Mouse (Mus musculus) bone marrow macrophage, adult 2 months (primary cell): Measurements from ENCODE around the gene Dok3. TPM values are rescaled to one million over a fixed set of nuclear protein-coding genes. Genes with fewer than 3 reads are reported as not detected.
"Not testable (repeated sequence)": the region's sequence is repeated elsewhere in the genome, so short reads cannot be mapped to it uniquely, and the experiment has no call there.

Experiments used
- H3K27ac ChIP-seq: 2 replicates; pipeline ENCODE4 v1.5.1; 2012; ENCODE audit warnings: low read depth, low read length; ENCODE audit not compliant: insufficient read depth
- H3K4me1 ChIP-seq: 2 replicates; pipeline ENCODE4 v1.6.1; 2012; ENCODE audit warnings: low read length; ENCODE audit not compliant: control insufficient read depth, insufficient read depth
- H3K4me3 ChIP-seq: 2 replicates; pipeline ENCODE4 v1.5.1; 2012; ENCODE audit warnings: mild to moderate bottlenecking, low read length, moderate library complexity; ENCODE audit not compliant: insufficient read depth
- CTCF ChIP-seq: IDR thresholded peaks from 2 replicates; pipeline ENCODE4 v1.5.1; 2012; ENCODE audit warnings: low read depth, mild to moderate bottlenecking, low read length, moderate library complexity
- POLR2A ChIP-seq: IDR thresholded peaks from 2 replicates; pipeline ENCODE4 v1.6.1; 2012; ENCODE audit warnings: mild to moderate bottlenecking, low read depth, low read length, borderline replicate concordance
- polyA plus RNA-seq: library from polyadenylated mRNA; stranded (reverse); fragments of >200 nt; gene quantifications from 2 replicates; pipeline ENCODE4 v1.2.4, GENCODE M21; 2012; ENCODE audit not compliant: missing spikeins, insufficient read depth, insufficient read length

Dok3 gene
- polyA plus RNA-seq: 87.8 and 94.2 TPM in 2 replicates

- peak within 1 kb of the TSS; percentile 68 for H3K27ac ChIP-seq
- TF ChIP-seq CTCF (no peak), POLR2A (no peak)
- peak within 1 kb of the TSS; percentile 62 for H3K4me3 ChIP-seq
- peaks cover 30% of the 10 kb centered on the region for H3K4me1 ChIP-seq
These were observed at the start of gene Dok3 for GRCm38 (mm10) chr13:55529198-55529915. Gene Dok3 (minus strand): TSS chr13:55529296.

GRCm38 (mm10) chr13:55578086-55578485 lies 49.0 kb upstream of the Dok3 start:
- no peak overlapping the region for H3K27ac ChIP-seq
- peaks cover 2% of the 10 kb centered on the region; the same call in 1 of the 2 replicates for H3K4me1 ChIP-seq
- TF ChIP-seq CTCF: no peak
- no peak for TF ChIP-seq POLR2A
- H3K4me3 ChIP-seq: no peak overlapping the region

GRCm38 (mm10) chr13:55576872-55577271 lies 47.8 kb upstream of the Dok3 start:
- not testable (repeated sequence) for H3K4me1 ChIP-seq, H3K27ac ChIP-seq, H3K4me3 ChIP-seq

- Histone ChIP-seq H3K27ac (no peak overlapping the region), H3K4me1 (peaks cover 6% of the 10 kb centered on the region), H3K4me3 (no peak overlapping the region)
- no peak for TF ChIP-seq POLR2A
- TF ChIP-seq CTCF: no peak
These were observed 46.8 kb upstream of the Dok3 start for GRCm38 (mm10) chr13:55575932-55576331.

- Histone ChIP-seq H3K27ac (no peak overlapping the region), H3K4me3 (no peak overlapping the region), H3K4me1 (peaks cover 14% of the 10 kb centered on the region)
- no peak for TF ChIP-seq CTCF
These were observed 45.2 kb upstream of the Dok3 start for GRCm38 (mm10) chr13:55574321-55574720.

- H3K27ac ChIP-seq: no peak within 1 kb of the TSS
- no peak within 1 kb of the TSS for H3K4me3 ChIP-seq
- TF ChIP-seq CTCF (no peak), POLR2A (no peak)
- H3K4me1 ChIP-seq: peaks cover 14% of the 10 kb centered on the region
These were observed 44.3 kb upstream of the Dok3 start, which contains the start of gene Tmed9 for GRCm38 (mm10) chr13:55573432-55573831. Gene Tmed9 (plus strand): TSS chr13:55573732.

- Histone ChIP-seq H3K4me3 (no peak overlapping the region), H3K27ac (no peak overlapping the region), H3K4me1 (peaks cover 12% of the 10 kb centered on the region)
- TF ChIP-seq POLR2A: no peak
- TF ChIP-seq CTCF: no peak
These were observed 42.9 kb upstream of the Dok3 start for GRCm38 (mm10) chr13:55571977-55572376.

- peak within 1 kb of the TSS; percentile 4; the same call in 1 of the 2 replicates for H3K27ac ChIP-seq
- H3K4me1 ChIP-seq: peaks cover 14% of the 10 kb centered on the region
- TF ChIP-seq POLR2A (no peak), CTCF (no peak)
- H3K4me3 ChIP-seq: peak within 1 kb of the TSS; percentile 99
These were observed 42.1 kb upstream of the Dok3 start, which contains the start of gene Fam193b for GRCm38 (mm10) chr13:55571027-55571751. Gene Fam193b (minus strand): TSS chr13:55571120.

- Histone ChIP-seq H3K4me3 (peak overlapping the region; percentile 99), H3K4me1 (peaks cover 14% of the 10 kb centered on the region), H3K27ac (no peak overlapping the region; the same call in 1 of the 2 replicates)
- TF ChIP-seq CTCF (no peak), POLR2A (no peak)
These were observed 41.3 kb upstream of the Dok3 start for GRCm38 (mm10) chr13:55570286-55570973.
